Mouse (Mus musculus) adrenal gland, postnatal 4 days (tissue): ENCODE measurements around the gene Prlr. TPM values are rescaled to one million over a fixed set of nuclear protein-coding genes. Genes with fewer than 3 reads are reported as not detected.

Experiments
- DNase-seq, 2 experiments: peaks; one replicate each; pipeline ENCODE4 v3.0.0; 2021 to 2022; ENCODE audit warnings: low spot score in 2 of 2, mixed read lengths in 2 of 2
- long read RNA-seq, 2 experiments: library from polyadenylated mRNA; stranded (forward); transcript quantifications; one replicate each; pipeline ENCODE4 v2.0.0; 2021
- total RNA-seq, 2 experiments: library from RNA; stranded (reverse); gene quantifications; 2 replicates each; pipeline ENCODE4 v1.2.3; 2021

The Prlr gene
- total RNA-seq = 100 to 1,000 TPM; 143 to 146 TPM
- long read RNA-seq, experiment 1, full-length matches to known transcripts = 9 of 19 reads
- long read RNA-seq, experiment 1, partial matches to known transcripts = 2 of 19 reads
- long read RNA-seq, experiment 1, other reads (novel, unspliced or antisense) = 8 of 19 reads
- long read RNA-seq, experiment 2, full-length matches to known transcripts = 38 of 58 reads
- long read RNA-seq, experiment 2, partial matches to known transcripts = 2 of 58 reads
- long read RNA-seq, experiment 2, other reads (novel, unspliced or antisense) = 18 of 58 reads

- no peak for DNase-seq
These were observed at the start of gene Prlr for GRCm38 (mm10) chr15:10177083-10177482. TSS of gene Prlr (plus strand) at chr15:10177238.

GRCm38 (mm10) chr15:10133781-10134180, 43.3 kb upstream of the Prlr start:
- DNase-seq = no peak

GRCm38 (mm10) chr15:10134889-10135288, 42.1 kb upstream of the Prlr start:
- DNase-seq = no peak

- no peak for DNase-seq
These were observed 32.5 kb upstream of the Prlr start for GRCm38 (mm10) chr15:10144520-10144919.

- DNase-seq = no peak
These were observed 28.8 kb upstream of the Prlr start for GRCm38 (mm10) chr15:10148196-10148595.

GRCm38 (mm10) chr15:10160663-10161062, 16.4 kb upstream of the Prlr start:
- no peak for DNase-seq

- no peak for DNase-seq
These were observed 2.0 kb upstream of the Prlr start for GRCm38 (mm10) chr15:10175078-10175477.

GRCm38 (mm10) chr15:10175656-10176055, 1.4 kb upstream of the Prlr start:
- no peak for DNase-seq

- peak in 1 of 2 experiments; percentile 32 for DNase-seq
These were observed 587 bp downstream of the Prlr start for GRCm38 (mm10) chr15:10177519-10178130.

GRCm38 (mm10) chr15:10178131-10178566, 1.1 kb downstream of the Prlr start:
- no peak for DNase-seq

- DNase-seq = no peak
These were observed 3.7 kb downstream of the Prlr start for GRCm38 (mm10) chr15:10180694-10181093.

GRCm38 (mm10) chr15:10192101-10192630, 15.1 kb downstream of the Prlr start:
- no peak for DNase-seq

GRCm38 (mm10) chr15:10200991-10201390, 24.0 kb downstream of the Prlr start:
- no peak for DNase-seq

- no peak for DNase-seq
These were observed 25.7 kb downstream of the Prlr start for GRCm38 (mm10) chr15:10202504-10203302.

- DNase-seq = no peak
These were observed 33.3 kb downstream of the Prlr start for GRCm38 (mm10) chr15:10210261-10210770.

GRCm38 (mm10) chr15:10211992-10212391, 35.0 kb downstream of the Prlr start:
- no peak for DNase-seq

GRCm38 (mm10) chr15:10213213-10213612, 36.2 kb downstream of the Prlr start:
- no peak for DNase-seq

GRCm38 (mm10) chr15:10213710-10214109, 36.7 kb downstream of the Prlr start:
- no peak for DNase-seq

GRCm38 (mm10) chr15:10215719-10216118, 38.7 kb downstream of the Prlr start:
- DNase-seq = no peak

GRCm38 (mm10) chr15:10216189-10216588, 39.2 kb downstream of the Prlr start:
- no peak for DNase-seq

- no peak for DNase-seq
These were observed 46.6 kb downstream of the Prlr start for GRCm38 (mm10) chr15:10223614-10224155.
